ENCODE assay signal across 13 mouse cellular contexts in genomic region chr7:74303611-74304300, GRCm38 (mm10).
DNase-seq lines count a peak whose midpoint lies in the region; ATAC-seq lines count a peak whose summit lies in the region.
"Had no signal": no experiment of that assay in that cellular context is flagged by ENCODE, and none has a peak within 500 bp of the region (broad histone marks: within the 10 kb centered on the region; RNA-seq: fewer than 3 reads in every experiment).

No protein-coding gene starts in this region.

- H3K36me3 ChIP-seq in embryonic facial prominence, embryonic 14.5 days (ENCODE audit: control insufficient read depth, insufficient read depth, low read length), result no peaks in the 10 kb centered on the region
- no peaks in the 10 kb centered on the region for H3K36me3 ChIP-seq in embryonic facial prominence, embryonic 10.5 days (replicated peaks)
- H3K36me3 ChIP-seq: lung, embryonic 15.5 days; stomach, embryonic 15.5 days had no signal

- H3K27ac ChIP-seq in embryonic facial prominence, embryonic 14.5 days (replicated peaks; ENCODE audit: low read depth, low read length), result no peak overlapping the region
- H3K27ac ChIP-seq in embryonic facial prominence, embryonic 10.5 days (replicated peaks), result no peak overlapping the region
- H3K27ac ChIP-seq: kidney, embryonic 15.5 days; lung, embryonic 15.5 days; stomach, embryonic 15.5 days had no signal

- no peaks in the 10 kb centered on the region for H3K27me3 ChIP-seq in embryonic facial prominence, embryonic 14.5 days (replicated peaks; ENCODE audit: control insufficient read depth, insufficient read depth, low read length)
- H3K27me3 ChIP-seq in embryonic facial prominence, embryonic 10.5 days (replicated peaks; ENCODE audit: low read depth, poor library complexity, severe bottlenecking), result no peaks in the 10 kb centered on the region
- H3K27me3 ChIP-seq: kidney, embryonic 15.5 days; lung, embryonic 15.5 days; stomach, embryonic 15.5 days had no signal

- no peak overlapping the region for H3K9ac ChIP-seq in embryonic facial prominence, embryonic 14.5 days (ENCODE audit: low read depth, low read length)
- H3K9ac ChIP-seq: kidney, embryonic 15.5 days; lung, embryonic 15.5 days; stomach, embryonic 15.5 days had no signal

- 69% methylated on average over 14 of the region's 14 CpGs for WGBS in embryonic facial prominence, embryonic 14.5 days
- WGBS in embryonic facial prominence, embryonic 10.5 days, result 78% methylated on average over 14 of the region's 14 CpGs

- no peaks in the 10 kb centered on the region for H3K4me1 ChIP-seq in embryonic facial prominence, embryonic 14.5 days (ENCODE audit: control insufficient read depth, insufficient read depth, low read length)
- peaks cover 6% of the 10 kb centered on the region; the same call in 1 of the 2 replicates for H3K4me1 ChIP-seq in embryonic facial prominence, embryonic 10.5 days
- H3K4me1 ChIP-seq: lung, embryonic 15.5 days; stomach, embryonic 15.5 days had no signal

- ATAC-seq in embryonic facial prominence, embryonic 14.5 days (ENCODE audit: low read depth), result no peak

- H3K9me3 ChIP-seq in embryonic facial prominence, embryonic 14.5 days (ENCODE audit: control insufficient read depth, low read length), result no peaks in the 10 kb centered on the region
- H3K9me3 ChIP-seq in embryonic facial prominence, embryonic 10.5 days, result no peaks in the 10 kb centered on the region
- H3K9me3 ChIP-seq: kidney, embryonic 15.5 days; lung, embryonic 15.5 days; stomach, embryonic 15.5 days had no signal

- H3K4me3 ChIP-seq in embryonic facial prominence, embryonic 14.5 days (ENCODE audit: low read depth, low read length), result no peak overlapping the region
- no peak overlapping the region for H3K4me3 ChIP-seq in embryonic facial prominence, embryonic 10.5 days
- H3K4me3 ChIP-seq: kidney, embryonic 15.5 days; lung, embryonic 15.5 days; stomach, embryonic 15.5 days had no signal

- H3K4me2 ChIP-seq in embryonic facial prominence, embryonic 14.5 days (ENCODE audit: low read depth, low read length), result no peak overlapping the region
- H3K4me2 ChIP-seq: kidney, embryonic 15.5 days; lung, embryonic 15.5 days; stomach, embryonic 15.5 days had no signal

- DNase-seq in embryonic facial prominence, embryonic 14.5 days (ENCODE audit: low spot score), result peak; percentile 17
- no peak for DNase-seq in embryonic facial prominence, embryonic 10.5 days (ENCODE audit: low spot score)
- peak; percentile 14 to 41 for DNase-seq in right cerebral cortex, adult 2 months (ENCODE audit: low spot score in 2 of 2)
- DNase-seq in right cerebral cortex, adult 18-20 months, result no peak
- peak; percentile 38 to 48 for DNase-seq in layer of hippocampus, postnatal 36 days
- DNase-seq in adrenal gland, postnatal 36 days, result no peak
- DNase-seq in gastrocnemius, postnatal 25 days, result no peak
- DNase-seq in urinary bladder, postnatal 10 days (ENCODE audit: low spot score), result no peak
- DNase-seq: left cerebral cortex, postnatal 4 days; right cerebral cortex, postnatal 14 days had no signal

Comparison
In these comparisons a context has a peak if more than half of its experiments do, and no peak if none do; other contexts are left out.
1. DNase-seq: peak in embryonic facial prominence, embryonic 14.5 days (single experiment), right cerebral cortex, adult 2 months (2 of 2) and layer of hippocampus, postnatal 36 days (2 of 2); none in embryonic facial prominence, embryonic 10.5 days (single experiment), right cerebral cortex, adult 18-20 months (single experiment), adrenal gland, postnatal 36 days (0 of 2), gastrocnemius, postnatal 25 days (single experiment) and urinary bladder, postnatal 10 days (single experiment).